Mouse (Mus musculus): Measurements from ENCODE around the gene Tmem158.

Tmem158 gene

DNA sequence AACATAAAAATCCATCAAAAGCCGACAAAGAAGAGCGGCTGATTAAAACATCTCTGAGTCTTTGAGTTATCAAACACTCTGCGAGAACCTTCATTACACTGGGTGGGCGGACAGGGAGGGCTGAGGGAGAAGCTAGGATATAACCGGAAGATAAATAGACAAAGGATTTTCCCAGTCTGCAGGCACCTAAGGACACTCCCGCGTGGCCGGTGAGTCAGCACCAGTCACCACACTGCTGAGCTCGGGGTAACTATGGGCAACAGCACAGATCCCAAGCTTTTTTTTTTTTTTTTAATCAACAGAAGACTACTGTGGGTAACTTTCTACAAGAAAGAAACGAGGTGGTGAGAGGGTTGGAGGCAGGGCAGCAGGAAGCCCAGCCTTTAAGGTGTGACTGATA lies 16.6 kb downstream of the Tmem158 start:
- no peak for DNase-seq

- DNase-seq = no peak
Measured at GRCm38 (mm10) chr9:123241191-123241590, 19.4 kb downstream of the Tmem158 start.

DNA sequence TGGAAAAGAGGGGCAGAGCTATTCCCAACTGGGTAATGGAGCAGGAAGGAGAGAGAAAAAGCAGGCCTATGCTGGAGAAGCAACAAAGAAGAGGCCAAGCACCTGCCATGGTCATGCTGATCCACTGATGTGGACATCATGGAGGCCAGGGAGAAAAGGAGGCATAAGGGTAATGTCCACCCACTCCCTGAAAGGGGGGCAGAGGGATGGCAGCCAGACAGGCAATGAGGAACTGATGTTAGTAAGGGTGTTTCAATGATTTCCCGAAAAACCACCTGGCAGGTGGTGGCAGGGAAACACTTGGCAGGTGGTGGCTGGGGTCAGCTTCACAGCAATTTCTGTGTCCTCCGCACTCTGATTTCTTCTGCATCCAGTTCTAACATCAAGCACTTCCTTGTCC lies 19.8 kb downstream of the Tmem158 start:
- DNase-seq = no peak

GRCm38 (mm10) chr9:123240271-123240670 lies 20.3 kb downstream of the Tmem158 start:
- no peak for DNase-seq

DNA sequence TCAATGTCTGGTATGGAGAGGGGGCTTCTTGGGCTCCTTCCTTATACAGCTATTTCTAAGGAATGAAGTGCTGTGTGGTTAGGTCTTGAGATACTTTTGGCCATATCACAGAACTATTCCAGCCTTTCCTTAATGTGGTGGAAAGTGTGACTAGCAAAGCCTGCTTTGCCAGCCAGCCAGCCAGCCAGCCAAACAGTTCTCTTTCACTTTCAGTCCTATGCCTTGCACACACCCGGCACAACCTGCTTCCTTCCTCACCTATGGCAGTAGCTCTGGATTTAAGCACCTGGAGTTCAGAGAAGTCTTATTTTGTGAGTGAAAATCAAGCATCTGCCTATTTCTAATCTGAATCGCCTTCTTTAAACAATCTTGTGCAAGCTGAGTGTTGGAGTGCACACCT lies 20.9 kb downstream of the Tmem158 start:
- DNase-seq = no peak

- DNase-seq = no peak
Measured at GRCm38 (mm10) chr9:123238256-123239045, 22.1 kb downstream of the Tmem158 start.

DNA sequence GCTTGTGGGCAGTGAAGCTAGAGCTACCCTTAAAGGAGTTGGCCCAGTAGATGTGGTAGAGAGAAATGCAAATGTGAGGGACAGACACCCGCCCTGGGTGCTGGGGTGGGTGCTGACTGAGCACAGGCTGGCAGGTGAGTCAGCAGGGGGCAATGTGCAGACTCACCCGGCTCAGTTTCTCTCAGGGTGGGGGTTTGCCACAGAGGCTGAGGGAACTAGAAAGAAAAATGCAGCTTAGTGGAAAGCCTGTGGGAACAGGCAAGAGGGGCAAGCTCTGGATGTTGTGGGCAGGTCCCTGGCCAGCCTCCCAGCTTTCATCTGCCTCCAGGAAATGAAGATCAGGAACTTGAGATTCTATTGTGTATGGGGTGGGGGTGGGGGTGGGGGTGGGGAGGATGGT lies 22.8 kb downstream of the Tmem158 start:
- no peak for DNase-seq

GRCm38 (mm10) chr9:123235621-123236020 lies 24.9 kb downstream of the Tmem158 start:
- DNase-seq = no peak

- no peak for DNase-seq
Measured at GRCm38 (mm10) chr9:123229826-123230225, 30.7 kb downstream of the Tmem158 start.

- no peak for DNase-seq
Measured at GRCm38 (mm10) chr9:123228671-123229070, 31.9 kb downstream of the Tmem158 start.

DNA sequence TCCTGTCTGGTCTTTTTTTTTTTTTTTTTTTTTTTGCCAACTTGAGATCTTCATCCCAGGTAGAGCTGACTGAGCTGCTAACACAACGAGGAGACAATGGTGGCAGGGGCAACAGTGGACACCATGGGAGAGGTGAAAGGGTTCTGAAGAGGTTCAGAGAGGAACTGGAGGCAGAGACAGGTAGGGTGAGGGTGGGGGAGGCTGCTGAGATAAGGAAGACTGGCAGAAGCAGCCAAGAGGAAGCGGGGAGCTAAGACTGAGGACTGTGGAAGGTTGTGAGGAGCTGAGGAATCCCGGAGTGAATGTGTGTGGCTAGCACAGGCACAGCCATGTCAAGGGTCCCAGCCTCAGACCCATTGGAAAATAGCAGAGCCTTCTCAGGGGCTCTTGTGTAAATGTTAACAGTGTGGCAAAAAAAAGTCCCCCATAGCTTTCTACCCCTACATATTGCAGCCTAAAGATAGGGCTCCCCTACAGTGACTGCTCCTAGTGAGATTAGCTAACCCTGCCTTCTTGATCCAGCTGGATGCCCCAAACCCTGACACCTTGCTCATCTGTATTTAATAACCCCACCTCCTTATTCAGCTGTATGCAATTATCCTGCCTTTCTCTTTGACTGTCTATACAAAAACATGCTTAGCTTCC lies 33.3 kb downstream of the Tmem158 start:
- DNase-seq = no peak

GRCm38 (mm10) chr9:123224863-123225431 lies 35.6 kb downstream of the Tmem158 start:
- no peak for DNase-seq

- no peak for DNase-seq
Measured at GRCm38 (mm10) chr9:123219826-123220225, 40.7 kb downstream of the Tmem158 start.

GRCm38 (mm10) chr9:123215621-123216440 lies 44.7 kb downstream of the Tmem158 start, which contains the start of gene Cdcp1:
Gene Cdcp1, minus strand, starts transcription at chr9:123216038.
- no peak for DNase-seq

DNA sequence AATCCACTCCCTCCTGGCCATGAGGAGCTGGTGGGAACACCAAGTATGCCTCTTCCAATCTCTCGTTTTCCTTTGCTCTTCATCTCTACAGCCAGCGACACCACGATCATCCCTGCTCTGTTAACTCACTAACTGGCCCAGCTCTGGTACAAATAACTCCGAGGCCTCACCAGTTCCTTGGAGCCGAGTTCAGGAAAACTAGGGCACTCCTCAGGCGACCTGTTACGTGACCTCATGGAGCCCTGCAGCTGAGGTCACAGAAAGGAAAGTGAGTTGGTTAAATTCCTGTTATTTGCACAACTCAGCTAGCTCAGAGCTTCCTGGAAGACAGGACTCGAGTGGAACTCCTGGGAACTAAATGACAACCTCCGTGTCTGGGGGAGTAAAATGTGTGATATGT lies 47.2 kb downstream of the Tmem158 start:
- no peak for DNase-seq
